Mouse (Mus musculus) forebrain, embryonic 15.5 days (tissue): ENCODE measurements around the gene Abca1. TPM values are rescaled to one million over a fixed set of nuclear protein-coding genes. Genes with fewer than 3 reads are reported as not detected.

Experiments used
- ATAC-seq: fragments of 200-750 bp; cut with Nextera tagmentation; replicated peaks from 2 replicates; pipeline ENCODE4 v1.8.0; 2017; ENCODE audit warnings: mild to moderate bottlenecking, moderate TSS enrichment, moderate library complexity
- H3K27ac ChIP-seq: fragments of 300-500 bp; sonication (generic); replicated peaks from 2 replicates; pipeline ENCODE4 v1.5.1; 2015; ENCODE audit warnings: mild to moderate bottlenecking, inconsistent platforms
- H3K27me3 ChIP-seq: fragments of 300-500 bp; sonication (generic); 2 replicates; pipeline ENCODE4 v1.6.1; 2015; ENCODE audit warnings: inconsistent platforms
- H3K36me3 ChIP-seq: fragments of 300-500 bp; sonication (generic); 2 replicates; pipeline ENCODE4 v1.6.1; 2015; ENCODE audit warnings: mild to moderate bottlenecking, inconsistent platforms
- H3K4me1 ChIP-seq: fragments of 300-500 bp; sonication (generic); 2 replicates; pipeline ENCODE4 v1.6.1; 2015; ENCODE audit warnings: inconsistent platforms
- H3K4me2 ChIP-seq: fragments of 300-500 bp; sonication (generic); replicated peaks from 2 replicates; pipeline ENCODE4 v1.6.1; 2015; ENCODE audit warnings: mild to moderate bottlenecking, inconsistent platforms
- H3K4me3 ChIP-seq: fragments of 300-500 bp; sonication (generic); 2 replicates; pipeline ENCODE4 v1.5.1; 2015; ENCODE audit warnings: mild to moderate bottlenecking, inconsistent platforms
- H3K9ac ChIP-seq: fragments of 300-500 bp; sonication (generic); replicated peaks from 2 replicates; pipeline ENCODE4 v1.6.1; 2015; ENCODE audit warnings: mild to moderate bottlenecking, inconsistent platforms
- H3K9me3 ChIP-seq: fragments of 300-500 bp; sonication (generic); 2 replicates; pipeline ENCODE4 v1.6.1; 2016; ENCODE audit warnings: inconsistent platforms
- WGBS: fragments of 180-500 bp; shearing (Covaris S2); methylation state at CpG from one replicate; pipeline ENCODE4 v1.1.7; 2015; ENCODE audit warnings: mixed read lengths; 5-methylcytosine and 5-hydroxymethylcytosine counted together
- polyA plus RNA-seq: library from polyadenylated mRNA; unstranded; fragments of >200 nt; fragmentation: Nextera tagmentation; extraction: Ambion mirVana; gene quantifications from 2 replicates; pipeline ENCODE4 v1.2.1, GENCODE M21; 2015

Abca1 gene
- polyA plus RNA-seq, 1 experiment from 2014 or later, result 10.0 TPM

DNA sequence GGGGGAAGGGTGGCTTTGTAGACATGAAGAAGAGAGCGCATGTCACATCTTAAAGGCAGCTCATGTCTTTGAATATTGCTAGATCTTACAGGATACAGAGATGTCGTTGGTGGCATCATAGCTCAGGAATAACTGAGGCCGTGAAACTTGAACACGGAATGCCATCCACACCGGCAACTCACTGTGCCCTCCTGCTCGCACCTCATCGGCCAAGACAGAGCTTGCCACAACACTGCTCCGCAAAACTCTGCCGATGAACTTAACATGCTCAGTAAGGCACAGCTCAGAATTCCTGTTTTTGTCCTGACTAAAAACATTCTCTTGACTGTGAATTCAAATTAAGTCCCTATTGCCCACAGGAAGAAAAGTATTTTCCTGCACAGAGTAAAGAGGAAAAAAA is 59.2 kb downstream of the Abca1 start:
- 89% methylated on average over 9 of the region's 9 CpGs for WGBS
- H3K27ac ChIP-seq, result no peak overlapping the region
- H3K9me3 ChIP-seq, result no peaks in the 10 kb centered on the region
- no peaks in the 10 kb centered on the region for H3K4me1 ChIP-seq
- no peaks in the 10 kb centered on the region for H3K36me3 ChIP-seq
- no peak overlapping the region for H3K9ac ChIP-seq
- no peak for ATAC-seq
- H3K27me3 ChIP-seq, result no peaks in the 10 kb centered on the region
- H3K4me3 ChIP-seq, result no peak overlapping the region
- H3K4me2 ChIP-seq, result no peak overlapping the region

- Histone ChIP-seq H3K4me2 (no peak overlapping the region), H3K9ac (no peak overlapping the region), H3K4me3 (no peak overlapping the region), H3K27me3 (no peaks in the 10 kb centered on the region), H3K27ac (no peak overlapping the region), H3K4me1 (no peaks in the 10 kb centered on the region), H3K36me3 (peaks cover 4% of the 10 kb centered on the region; the same call in 1 of the 2 replicates), H3K9me3 (no peaks in the 10 kb centered on the region)
- ATAC-seq, result no peak
- 89% methylated on average over 4 of the region's 4 CpGs for WGBS
Observed at GRCm38 (mm10) chr4:53094850-53095249, 64.8 kb downstream of the Abca1 start.

DNA sequence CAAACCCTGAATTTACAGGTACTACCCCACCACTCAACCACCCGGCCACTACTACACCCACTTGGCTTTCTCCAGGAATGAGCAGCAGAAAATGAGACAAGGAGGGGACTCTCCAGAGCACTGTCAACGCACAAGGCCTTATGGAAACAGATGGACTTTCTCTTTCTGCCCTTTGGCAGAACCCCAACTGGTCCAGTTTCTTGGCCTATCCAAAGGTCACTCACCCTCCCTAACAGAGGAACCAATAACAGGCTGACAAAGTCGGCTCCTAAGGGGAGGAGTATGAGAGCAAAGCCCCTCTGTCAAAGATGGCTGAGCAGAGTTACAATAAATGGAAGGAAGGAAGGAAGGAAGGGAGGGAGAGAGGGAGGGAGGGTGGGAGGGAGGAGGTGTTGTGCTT is 65.4 kb downstream of the Abca1 start:
- no peak overlapping the region for H3K4me3 ChIP-seq
- peaks cover 5% of the 10 kb centered on the region; the same call in 1 of the 2 replicates for H3K36me3 ChIP-seq
- H3K27ac ChIP-seq, result no peak overlapping the region
- no peak for ATAC-seq
- no peak overlapping the region for H3K4me2 ChIP-seq
- H3K9me3 ChIP-seq, result no peaks in the 10 kb centered on the region
- WGBS, result 86% methylated on average over 3 of the region's 3 CpGs
- H3K4me1 ChIP-seq, result no peaks in the 10 kb centered on the region
- H3K27me3 ChIP-seq, result no peaks in the 10 kb centered on the region
- H3K9ac ChIP-seq, result no peak overlapping the region

DNA sequence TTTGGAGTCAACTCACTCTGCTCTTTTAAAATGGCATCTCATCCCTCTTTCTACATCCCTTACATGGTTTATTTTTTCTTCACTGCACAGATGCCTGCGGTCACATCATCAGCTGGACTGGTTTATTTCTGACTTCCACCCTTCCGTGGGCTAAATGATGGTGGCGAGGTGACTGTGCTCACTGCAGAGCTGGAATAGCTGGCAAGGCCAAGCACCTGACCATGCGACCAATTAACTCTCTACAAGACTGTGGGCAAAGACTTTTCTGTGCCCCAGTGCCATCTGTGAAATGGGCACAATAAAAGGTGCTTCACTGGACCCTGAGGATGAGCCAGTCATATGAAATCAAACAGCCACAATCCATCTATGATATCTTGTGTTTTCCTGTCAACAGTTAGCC is 66.1 kb downstream of the Abca1 start:
- H3K4me2 ChIP-seq, result no peak overlapping the region
- WGBS, result 94% methylated on average over 4 of the region's 4 CpGs
- no peak for ATAC-seq
- no peaks in the 10 kb centered on the region for H3K27me3 ChIP-seq
- no peak overlapping the region for H3K27ac ChIP-seq
- H3K4me1 ChIP-seq, result no peaks in the 10 kb centered on the region
- no peak overlapping the region for H3K4me3 ChIP-seq
- no peak overlapping the region for H3K9ac ChIP-seq
- H3K9me3 ChIP-seq, result no peaks in the 10 kb centered on the region
- peaks cover 5% of the 10 kb centered on the region; the same call in 1 of the 2 replicates for H3K36me3 ChIP-seq

DNA sequence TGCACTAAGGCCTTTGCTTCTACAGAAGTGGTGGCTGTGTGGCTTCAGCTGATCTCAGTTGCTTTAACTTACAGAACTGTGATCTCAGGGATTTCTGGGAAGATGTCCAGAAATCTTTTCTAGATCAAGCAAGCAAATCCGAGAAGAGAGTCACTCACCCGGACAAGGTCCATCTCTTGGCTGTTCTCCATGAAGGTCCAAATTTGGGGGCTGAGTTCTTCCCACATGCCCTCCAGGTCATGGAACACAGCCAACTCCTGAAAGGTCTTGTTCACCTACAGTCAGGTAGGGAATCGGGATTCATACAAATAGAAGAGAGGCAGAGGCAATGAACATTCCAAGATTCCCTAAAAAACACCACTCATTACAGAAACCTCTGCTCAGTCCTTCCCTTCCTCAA is 70.1 kb downstream of the Abca1 start:
- Histone ChIP-seq H3K27ac (no peak overlapping the region), H3K27me3 (no peaks in the 10 kb centered on the region), H3K4me1 (no peaks in the 10 kb centered on the region), H3K4me2 (no peak overlapping the region), H3K36me3 (peaks cover 12% of the 10 kb centered on the region), H3K9me3 (no peaks in the 10 kb centered on the region), H3K9ac (no peak overlapping the region), H3K4me3 (no peak overlapping the region)
- WGBS, result 82% methylated on average over 3 of the region's 3 CpGs
- ATAC-seq, result no peak

DNA sequence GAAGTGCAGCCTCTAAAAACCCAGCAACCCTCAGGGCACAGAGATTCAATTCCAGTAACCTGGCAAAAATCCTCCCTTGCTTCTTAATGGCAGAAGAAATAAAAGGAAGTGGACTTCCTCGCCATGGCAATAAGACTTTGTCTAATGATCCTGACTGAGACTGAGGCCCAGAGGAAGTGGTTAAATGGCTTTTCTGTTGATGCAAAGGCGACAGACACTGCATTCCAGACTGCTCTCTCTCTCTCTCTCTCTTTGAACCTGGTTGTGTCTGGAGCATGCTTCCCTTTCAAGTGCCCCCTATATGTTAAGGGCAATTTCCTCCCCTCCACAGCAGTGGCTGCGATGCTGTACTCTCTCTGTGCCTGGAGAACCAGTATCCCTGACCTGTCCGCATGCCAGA is 70.7 kb downstream of the Abca1 start:
- ATAC-seq, result no peak
- H3K4me1 ChIP-seq, result no peaks in the 10 kb centered on the region
- no peak overlapping the region for H3K9ac ChIP-seq
- peaks cover 16% of the 10 kb centered on the region for H3K36me3 ChIP-seq
- H3K4me3 ChIP-seq, result no peak overlapping the region
- H3K9me3 ChIP-seq, result no peaks in the 10 kb centered on the region
- H3K4me2 ChIP-seq, result no peak overlapping the region
- no peaks in the 10 kb centered on the region for H3K27me3 ChIP-seq
- WGBS, result 79% methylated on average over 4 of the region's 4 CpGs
- H3K27ac ChIP-seq, result no peak overlapping the region

GRCm38 (mm10) chr4:53086636-53087035 is 73.1 kb downstream of the Abca1 start:
- Histone ChIP-seq H3K9me3 (no peaks in the 10 kb centered on the region), H3K27ac (no peak overlapping the region), H3K27me3 (no peaks in the 10 kb centered on the region), H3K4me2 (no peak overlapping the region), H3K4me3 (no peak overlapping the region), H3K4me1 (no peaks in the 10 kb centered on the region), H3K9ac (no peak overlapping the region), H3K36me3 (peaks cover 21% of the 10 kb centered on the region)
- ATAC-seq, result no peak
- 88% methylated on average over 2 of the region's 2 CpGs for WGBS

DNA sequence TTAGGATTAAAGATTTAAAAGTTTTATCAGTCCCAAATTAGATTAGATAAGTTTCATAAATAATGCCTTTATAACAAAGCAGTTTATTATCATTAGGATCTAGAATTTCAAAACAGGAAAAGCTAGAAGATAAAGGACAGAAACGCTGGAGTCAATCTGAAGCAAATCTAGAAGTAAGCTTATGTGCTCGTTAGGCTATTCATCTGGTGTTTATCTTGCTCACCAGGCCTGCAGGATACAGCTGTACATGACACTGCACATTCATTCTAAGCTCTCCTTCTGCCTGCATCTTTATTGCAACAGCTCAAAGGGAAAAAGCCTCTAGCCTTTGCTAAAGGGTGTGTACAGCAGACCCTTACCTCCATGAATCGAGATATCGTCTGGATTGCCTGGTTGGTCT is 74.1 kb downstream of the Abca1 start:
- WGBS, result 67% methylated on average over 4 of the region's 4 CpGs
- Histone ChIP-seq H3K9me3 (no peaks in the 10 kb centered on the region), H3K27me3 (no peaks in the 10 kb centered on the region), H3K27ac (no peak overlapping the region), H3K4me3 (no peak overlapping the region), H3K4me1 (no peaks in the 10 kb centered on the region), H3K36me3 (peaks cover 26% of the 10 kb centered on the region), H3K9ac (no peak overlapping the region), H3K4me2 (no peak overlapping the region)
- ATAC-seq, result no peak

- Histone ChIP-seq H3K36me3 (peaks cover 21% of the 10 kb centered on the region), H3K4me2 (no peak overlapping the region), H3K27ac (no peak overlapping the region), H3K4me3 (no peak overlapping the region), H3K27me3 (no peaks in the 10 kb centered on the region), H3K4me1 (no peaks in the 10 kb centered on the region), H3K9ac (no peak overlapping the region), H3K9me3 (no peaks in the 10 kb centered on the region)
- ATAC-seq, result no peak
- WGBS, result 92% methylated on average over 2 of the region's 2 CpGs
Observed at GRCm38 (mm10) chr4:53083071-53083470, 76.6 kb downstream of the Abca1 start.

- no peak overlapping the region for H3K27ac ChIP-seq
- WGBS, result 86% methylated on average over 7 of the region's 7 CpGs
- H3K36me3 ChIP-seq, result peaks cover 21% of the 10 kb centered on the region
- H3K4me3 ChIP-seq, result no peak overlapping the region
- no peak for ATAC-seq
- no peak overlapping the region for H3K9ac ChIP-seq
- no peaks in the 10 kb centered on the region for H3K27me3 ChIP-seq
- no peaks in the 10 kb centered on the region for H3K4me1 ChIP-seq
- no peak overlapping the region for H3K4me2 ChIP-seq
- no peaks in the 10 kb centered on the region for H3K9me3 ChIP-seq
Observed at GRCm38 (mm10) chr4:53082451-53082850, 77.2 kb downstream of the Abca1 start.

DNA sequence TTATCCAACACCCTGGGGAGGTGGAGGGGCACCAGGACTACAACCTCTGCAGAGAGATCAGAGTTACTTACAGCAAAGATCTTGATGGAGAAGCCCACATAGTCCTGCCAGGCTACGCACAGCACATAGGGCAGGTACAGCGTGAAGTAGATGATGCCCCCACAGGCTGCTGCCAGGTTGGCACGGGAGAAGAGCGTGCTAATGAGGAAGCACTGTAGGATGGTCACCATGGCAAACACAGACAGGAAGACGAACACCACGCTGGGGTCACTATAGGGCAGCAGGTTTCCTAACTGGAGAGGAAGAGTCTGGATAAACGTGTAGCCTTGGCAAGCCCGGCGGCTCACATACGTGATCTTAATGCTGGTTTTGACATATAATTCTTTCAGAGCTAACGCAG is 77.8 kb downstream of the Abca1 start:
- WGBS, result 94% methylated on average over 11 of the region's 11 CpGs

GRCm38 (mm10) chr4:53080290-53080689 is 79.4 kb downstream of the Abca1 start:
- no peak for ATAC-seq
- Histone ChIP-seq H3K36me3 (peaks cover 33% of the 10 kb centered on the region), H3K4me3 (no peak overlapping the region), H3K4me1 (no peaks in the 10 kb centered on the region), H3K4me2 (no peak overlapping the region), H3K27ac (no peak overlapping the region), H3K9ac (no peak overlapping the region), H3K9me3 (no peaks in the 10 kb centered on the region), H3K27me3 (no peaks in the 10 kb centered on the region)
- WGBS, result 86% methylated on average over 3 of the region's 3 CpGs

More for the DNA sequence above, 77.8 kb downstream of the Abca1 start:
- Histone ChIP-seq H3K27ac (no peak overlapping the region), H3K4me2 (no peak overlapping the region), H3K4me3 (no peak overlapping the region), H3K27me3 (no peaks in the 10 kb centered on the region), H3K9me3 (no peaks in the 10 kb centered on the region), H3K36me3 (peaks cover 21% of the 10 kb centered on the region), H3K9ac (no peak overlapping the region), H3K4me1 (no peaks in the 10 kb centered on the region)
- no peak for ATAC-seq

- Histone ChIP-seq H3K4me1 (no peaks in the 10 kb centered on the region), H3K9ac (no peak overlapping the region), H3K27me3 (no peaks in the 10 kb centered on the region), H3K36me3 (peaks cover 24% of the 10 kb centered on the region; the same call in 1 of the 2 replicates), H3K9me3 (no peaks in the 10 kb centered on the region), H3K4me2 (no peak overlapping the region), H3K4me3 (no peak overlapping the region), H3K27ac (no peak overlapping the region)
- WGBS, result 60% methylated on average over 2 of the region's 2 CpGs
- ATAC-seq, result no peak
Observed at GRCm38 (mm10) chr4:53078793-53079310, 80.8 kb downstream of the Abca1 start.
